Mouse (Mus musculus) neural tube, embryonic 10.5 days (tissue): ENCODE results near the gene Rnf182.

Source experiments
- DNase-seq: peaks from one replicate; pipeline ENCODE4 v3.0.0-alpha.2; 2017; ENCODE audit warnings: low spot score; ENCODE audit errors: extremely low spot score

The Rnf182 gene

GRCm38 (mm10) chr13:43615577-43616254, at the start of gene Rnf182:
Gene Rnf182 (plus strand): TSS chr13:43615710.
- peak; percentile 90 for DNase-seq

GRCm38 (mm10) chr13:43566184-43566583, 49.3 kb upstream of the Rnf182 start:
- DNase-seq, result no peak

GRCm38 (mm10) chr13:43567141-43567891, 48.2 kb upstream of the Rnf182 start:
- DNase-seq, result no peak

- DNase-seq, result no peak
Observed at GRCm38 (mm10) chr13:43573979-43574378, 41.5 kb upstream of the Rnf182 start.

GRCm38 (mm10) chr13:43575431-43575830, 40.1 kb upstream of the Rnf182 start:
- no peak for DNase-seq

GRCm38 (mm10) chr13:43577254-43577653, 38.3 kb upstream of the Rnf182 start:
- DNase-seq, result no peak

GRCm38 (mm10) chr13:43577766-43578165, 37.7 kb upstream of the Rnf182 start:
- DNase-seq, result no peak

GRCm38 (mm10) chr13:43579740-43580139, 35.8 kb upstream of the Rnf182 start:
- DNase-seq, result peak; percentile 64

GRCm38 (mm10) chr13:43580661-43581060, 34.8 kb upstream of the Rnf182 start:
- DNase-seq, result no peak

- DNase-seq, result no peak
Observed at GRCm38 (mm10) chr13:43582961-43583360, 32.5 kb upstream of the Rnf182 start.

GRCm38 (mm10) chr13:43583504-43583903, 32.0 kb upstream of the Rnf182 start:
- DNase-seq, result no peak

GRCm38 (mm10) chr13:43585335-43585734, 30.2 kb upstream of the Rnf182 start:
- no peak for DNase-seq

- no peak for DNase-seq
Observed at GRCm38 (mm10) chr13:43586966-43587365, 28.5 kb upstream of the Rnf182 start.

GRCm38 (mm10) chr13:43587844-43588840, 27.4 kb upstream of the Rnf182 start:
- no peak for DNase-seq

GRCm38 (mm10) chr13:43591828-43592680, 23.5 kb upstream of the Rnf182 start:
- no peak for DNase-seq

- DNase-seq, result no peak
Observed at GRCm38 (mm10) chr13:43592681-43593068, 22.8 kb upstream of the Rnf182 start.

GRCm38 (mm10) chr13:43595896-43596295, 19.6 kb upstream of the Rnf182 start:
- DNase-seq, result peak; percentile 44

- DNase-seq, result no peak
Observed at GRCm38 (mm10) chr13:43600967-43601366, 14.5 kb upstream of the Rnf182 start.

GRCm38 (mm10) chr13:43602440-43602839, 13.1 kb upstream of the Rnf182 start:
- no peak for DNase-seq

GRCm38 (mm10) chr13:43603042-43603441, 12.5 kb upstream of the Rnf182 start:
- DNase-seq, result no peak

GRCm38 (mm10) chr13:43608854-43609253, 6.7 kb upstream of the Rnf182 start:
- DNase-seq, result no peak
